Mouse (Mus musculus): ENCODE measurements around the gene Fcgrt.

GRCm38 (mm10) chr7:45150321-45150720 is 46.7 kb upstream of the Fcgrt start:
- TF ChIP-seq CTCF (IDR thresholded peaks at IDR 0.05; ENCODE audit: extremely low read depth, insufficient read depth, low read length), result no peak
- no peak for TF ChIP-seq POLR2A (IDR thresholded peaks at IDR 0.05; ENCODE audit: extremely low read depth, insufficient read depth, low read length)
